Mouse (Mus musculus): ENCODE results near the gene Vmn1r33.
"Not testable (repeated sequence)": the region's sequence is repeated elsewhere in the genome, so short reads cannot be mapped to it uniquely, and the experiment has no call there.

The Vmn1r33 gene

GRCm38 (mm10) chr6:66618182-66618581 is at the start of gene Vmn1r33:
TSS of gene Vmn1r33 (minus strand) at chr6:66618282.
- not testable (repeated sequence) for DNase-seq

GRCm38 (mm10) chr6:66643779-66644178 is 25.7 kb upstream of the Vmn1r33 start, which contains the start of gene Vmn1r34:
TSS of gene Vmn1r34 (minus strand) at chr6:66643879.
- no peak for DNase-seq

GRCm38 (mm10) chr6:66595804-66596203 is 22.3 kb downstream of the Vmn1r33 start:
- no peak for DNase-seq
